Mouse (Mus musculus): ENCODE results near the gene Gmnc.

Gmnc gene

DNA sequence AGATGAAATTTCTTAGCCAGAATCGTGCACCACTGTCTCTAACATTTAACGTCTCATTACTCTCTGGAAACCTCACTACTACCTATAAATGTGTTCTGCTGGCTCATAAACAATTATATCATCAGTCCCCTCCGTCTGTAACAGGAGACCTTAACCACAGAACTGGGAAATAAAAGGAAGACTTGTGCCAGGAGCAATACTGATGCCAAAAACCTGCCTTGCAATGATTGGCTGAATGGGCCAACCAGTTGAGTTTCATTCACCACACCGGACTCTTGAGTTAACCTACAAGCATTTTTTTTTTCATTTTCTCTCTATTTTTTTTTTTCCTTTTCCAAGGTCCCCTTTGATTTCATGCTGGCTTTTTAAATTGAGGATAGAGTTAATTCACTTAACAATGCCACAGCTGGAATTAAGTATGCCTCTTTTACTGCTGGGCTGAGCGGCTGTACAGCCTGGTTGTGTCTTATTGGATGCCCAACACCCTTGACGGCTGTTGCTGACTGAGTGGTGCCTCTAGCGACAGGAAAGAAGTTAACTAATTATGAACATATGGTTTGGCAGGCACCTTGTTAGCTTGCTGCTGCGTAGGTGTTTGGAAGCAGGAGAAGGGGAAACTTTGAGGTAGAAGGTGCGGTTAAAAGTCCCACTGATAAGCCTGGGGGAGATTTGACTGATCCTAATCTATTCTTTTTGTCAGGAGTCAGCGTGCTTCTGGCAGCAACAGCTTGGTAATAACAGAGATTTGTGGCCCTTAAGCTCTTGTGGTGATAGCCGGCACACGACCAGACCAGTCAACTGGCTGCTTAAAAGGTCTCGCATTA is at the start of gene Gmnc:
Gene Gmnc, minus strand, starts transcription at position 176 of the 824 bp plus-strand sequence.
- no peak for DNase-seq (ENCODE audit: low read depth, low spot score)

GRCm38 (mm10) chr16:27027281-27027680 is 35.8 kb upstream of the Gmnc start:
- no peak for DNase-seq (ENCODE audit: low read depth, low spot score)

GRCm38 (mm10) chr16:27026226-27026625 is 34.8 kb upstream of the Gmnc start:
- DNase-seq (ENCODE audit: low read depth, low spot score): no peak

- DNase-seq (ENCODE audit: low read depth, low spot score): no peak
These were observed 31.3 kb upstream of the Gmnc start for GRCm38 (mm10) chr16:27022746-27023145.

GRCm38 (mm10) chr16:27017309-27017708 is 25.9 kb upstream of the Gmnc start:
- DNase-seq (ENCODE audit: low read depth, low spot score): no peak

- DNase-seq (ENCODE audit: low read depth, low spot score): peak; percentile 38
These were observed 11.3 kb upstream of the Gmnc start for GRCm38 (mm10) chr16:27002714-27003113.

DNA sequence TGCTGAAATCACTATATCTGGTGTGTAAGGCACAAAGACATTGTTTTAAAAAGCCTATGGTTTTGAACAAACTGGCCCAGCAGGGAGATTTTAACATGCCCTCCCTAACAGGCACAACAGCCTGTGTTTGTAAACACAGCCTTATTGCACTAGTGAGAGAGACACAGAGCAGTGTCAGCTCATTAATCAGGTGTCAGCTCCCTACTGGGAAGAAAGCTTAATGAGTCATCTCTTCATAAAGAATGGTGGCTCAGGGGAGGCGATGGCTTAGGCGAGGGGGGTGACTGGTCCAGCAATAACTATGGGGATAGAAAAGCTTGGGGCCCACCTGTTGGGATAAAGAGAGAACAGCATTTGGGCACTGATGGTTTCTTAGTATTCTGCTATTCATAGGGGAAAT is 8.1 kb upstream of the Gmnc start:
- DNase-seq (ENCODE audit: low read depth, low spot score): no peak

DNA sequence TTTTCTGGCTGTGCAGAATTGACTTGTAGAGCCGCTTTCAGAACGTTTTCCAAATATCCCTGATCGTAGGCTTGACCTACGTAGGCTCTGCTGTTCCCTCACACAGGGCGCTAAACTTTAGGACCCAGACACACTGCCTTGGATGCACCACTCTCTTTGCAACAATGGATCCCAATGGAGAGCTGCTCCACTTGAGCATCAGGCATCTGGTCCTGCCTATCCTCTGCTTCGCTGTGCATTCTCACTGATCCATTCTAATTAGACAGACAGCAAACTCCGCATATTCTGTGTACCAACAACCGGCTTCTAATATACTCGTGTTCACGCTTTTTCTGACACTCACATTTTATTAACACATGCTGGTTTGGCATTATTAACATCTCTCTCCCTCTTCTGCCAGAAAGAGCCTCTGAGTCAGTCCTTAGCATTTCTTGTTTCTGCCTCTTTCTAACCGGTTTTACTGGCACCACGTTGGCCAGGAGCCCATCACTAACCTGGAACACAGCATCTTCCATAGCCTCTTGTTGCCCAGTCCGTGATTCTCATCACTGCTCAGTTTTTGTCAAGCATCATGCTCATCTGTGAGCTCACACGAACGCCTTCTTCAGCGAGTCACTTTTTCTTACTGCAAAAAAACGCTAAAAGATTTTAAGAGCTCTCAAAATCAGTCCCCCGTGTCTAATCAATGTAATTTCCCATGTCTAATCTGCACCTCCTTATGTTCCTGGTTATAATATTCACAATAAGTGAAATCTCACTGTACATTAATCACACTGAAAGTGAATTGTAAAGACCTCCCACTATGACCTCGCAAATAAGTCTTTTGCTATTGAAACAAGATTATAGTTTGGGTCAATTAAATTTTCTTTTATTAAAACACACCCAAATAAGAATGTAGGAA is 1.8 kb downstream of the Gmnc start:
- DNase-seq (ENCODE audit: low read depth, low spot score): no peak

- no peak for DNase-seq (ENCODE audit: low read depth, low spot score)
These were observed 3.3 kb downstream of the Gmnc start for GRCm38 (mm10) chr16:26988188-26988587.

DNA sequence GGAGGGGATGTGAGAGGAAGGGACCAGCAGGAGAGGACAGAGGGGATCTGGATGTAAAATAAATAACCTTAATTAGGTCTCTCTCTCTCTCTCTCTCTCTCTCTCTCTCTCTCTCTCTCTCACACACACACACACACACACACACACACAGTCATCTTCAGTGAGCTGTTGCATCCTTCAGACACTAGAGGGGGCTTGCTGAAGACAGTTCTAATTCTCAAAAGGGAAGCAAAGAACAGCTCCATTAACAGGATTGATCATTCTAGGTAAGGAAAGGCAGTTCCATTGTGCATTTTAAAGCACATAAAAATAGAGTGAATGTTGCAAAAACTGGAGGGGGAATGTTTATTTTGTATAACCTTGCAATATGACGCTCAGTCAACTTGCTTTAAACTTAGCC is 5.7 kb downstream of the Gmnc start:
- peak; percentile 44 for DNase-seq (ENCODE audit: low read depth, low spot score)

DNA sequence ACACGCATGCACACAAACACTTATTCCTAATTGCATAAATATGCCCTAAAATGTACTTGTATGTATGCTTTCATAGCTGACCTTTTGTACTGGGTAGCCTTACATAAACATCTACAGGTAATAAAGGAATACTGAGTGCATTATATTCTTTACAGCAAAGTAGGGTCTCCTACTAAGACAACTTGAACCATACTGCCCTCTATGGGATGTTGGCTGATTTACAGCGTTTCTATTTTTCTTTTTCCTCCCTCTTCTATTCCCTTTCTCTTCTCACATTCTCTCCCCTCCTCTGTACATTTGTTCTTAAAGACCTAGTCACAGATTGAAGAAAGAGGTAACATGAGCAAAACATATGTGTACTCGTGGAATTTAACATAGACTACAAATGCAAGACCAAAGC is 9.3 kb downstream of the Gmnc start:
- DNase-seq (ENCODE audit: low read depth, low spot score): peak; percentile 35

DNA sequence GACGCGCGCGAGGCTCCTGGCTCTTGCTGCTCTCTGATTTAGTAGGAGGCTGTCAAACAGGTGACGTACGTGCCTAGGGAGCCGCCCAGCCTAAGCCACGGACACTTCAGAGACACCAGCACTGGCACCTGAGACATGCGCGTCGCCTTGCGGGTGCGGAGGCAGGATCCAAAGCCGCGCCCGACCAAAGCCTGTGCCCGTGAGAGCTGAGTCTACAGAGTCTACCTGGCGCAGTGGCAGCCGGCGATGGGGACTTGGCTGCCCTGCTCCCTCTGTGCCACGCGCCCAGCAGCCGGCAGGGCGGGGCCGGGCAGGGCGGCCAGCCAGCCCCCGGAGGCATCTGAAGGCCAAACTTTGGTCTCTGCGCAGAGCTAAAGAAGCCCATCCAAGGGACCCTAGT is 23.5 kb downstream of the Gmnc start:
- peak; percentile 52 for DNase-seq (ENCODE audit: low read depth, low spot score)

DNA sequence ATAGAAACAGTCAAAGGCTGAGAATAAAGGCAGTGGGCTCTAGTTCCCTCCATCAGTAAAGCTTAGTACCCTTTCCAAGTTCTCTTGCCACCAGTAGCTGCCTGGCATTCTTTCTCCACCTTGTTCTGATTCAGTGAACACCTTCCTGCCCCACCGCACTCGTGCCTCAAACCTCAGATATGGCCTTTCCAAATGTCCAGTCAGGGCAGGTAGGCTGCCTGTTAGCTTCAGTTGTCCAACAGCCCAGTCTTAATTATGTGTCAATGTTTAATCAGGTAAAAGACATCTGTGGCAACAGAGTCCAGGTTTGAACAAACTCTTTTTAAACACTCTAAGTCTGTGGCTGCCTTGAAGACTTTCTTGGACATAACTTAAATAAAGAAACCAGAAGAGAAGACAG is 24.6 kb downstream of the Gmnc start:
- no peak for DNase-seq (ENCODE audit: low read depth, low spot score)

DNA sequence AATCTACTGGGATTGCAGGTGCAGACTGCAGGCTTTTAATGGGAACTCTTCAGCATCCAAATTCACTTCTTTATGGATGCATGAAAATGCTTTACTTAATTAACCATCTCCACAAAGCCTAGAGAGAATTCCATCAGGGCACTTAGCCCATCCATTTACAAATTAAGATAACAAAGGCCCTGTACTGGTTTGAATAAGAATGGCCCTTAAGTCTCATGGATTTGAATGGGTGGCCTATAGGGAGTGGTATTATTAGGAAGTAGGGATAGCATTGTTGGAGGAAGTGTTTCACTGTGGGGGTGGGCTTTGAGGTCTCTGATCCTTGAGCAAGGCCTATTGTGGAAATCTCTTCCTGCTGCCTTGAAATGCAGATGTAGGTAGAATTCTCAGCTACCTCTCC is 29.5 kb downstream of the Gmnc start:
- peak; percentile 98 for DNase-seq (ENCODE audit: low read depth, low spot score)

DNA sequence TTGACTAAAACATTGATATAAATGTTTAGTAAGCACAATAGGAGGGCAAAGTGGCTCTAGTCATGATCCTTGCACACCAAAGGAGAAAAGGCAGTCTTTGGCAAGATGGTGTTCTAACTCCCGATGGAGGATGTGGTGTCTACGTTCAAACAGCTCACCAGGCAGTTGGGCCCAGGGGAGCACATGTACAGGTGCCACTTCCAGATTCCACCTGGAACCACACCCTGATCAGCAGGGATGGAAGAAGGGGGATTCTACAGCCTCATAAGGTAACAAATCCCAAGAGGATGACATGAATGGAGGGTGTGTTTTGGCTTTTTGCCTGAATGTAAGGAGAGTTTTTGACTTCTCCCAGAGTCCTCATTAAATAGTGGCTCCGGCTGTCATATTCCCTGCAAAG is 39.9 kb downstream of the Gmnc start:
- no peak for DNase-seq (ENCODE audit: low read depth, low spot score)

DNA sequence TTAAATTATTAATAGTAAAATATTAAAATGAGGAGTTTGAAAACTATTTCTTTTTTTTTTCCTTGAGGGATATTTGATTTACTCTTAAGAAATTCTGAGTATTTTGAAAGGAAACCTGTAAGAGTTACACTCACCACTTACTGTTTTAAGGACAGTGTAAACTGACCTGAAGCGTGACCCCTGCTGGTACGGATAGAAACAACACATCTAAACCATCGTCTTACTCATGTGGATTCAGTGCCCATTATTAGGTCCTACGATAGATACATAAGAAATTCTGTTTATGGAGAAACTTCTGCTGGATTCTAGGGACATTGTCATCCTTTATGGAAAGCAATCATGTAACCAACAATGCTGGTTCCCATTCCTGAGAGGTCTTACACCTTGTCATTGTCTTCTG is 41.2 kb downstream of the Gmnc start:
- peak; percentile 60 for DNase-seq (ENCODE audit: low read depth, low spot score)

DNA sequence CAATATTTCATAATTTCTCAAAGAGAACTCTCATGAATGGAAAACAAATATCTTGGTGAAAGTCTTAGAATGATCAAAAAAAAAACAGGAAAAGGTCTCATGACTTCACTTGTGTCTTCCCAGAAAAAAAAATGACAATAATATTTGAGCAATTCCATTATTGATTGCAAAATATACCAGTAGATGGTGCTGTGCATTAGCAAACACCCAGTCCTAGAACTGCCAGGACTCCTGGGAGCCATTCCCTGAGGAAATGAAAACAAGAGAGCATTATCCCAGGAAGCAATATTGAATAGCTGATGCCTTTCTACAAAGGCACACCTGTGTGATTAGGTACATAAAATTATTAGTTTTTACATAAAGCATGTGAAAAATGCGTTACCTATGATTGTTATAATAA is 87.5 kb downstream of the Gmnc start:
- DNase-seq (ENCODE audit: low read depth, low spot score): peak; percentile 3

- DNase-seq (ENCODE audit: low read depth, low spot score): no peak
These were observed 90.0 kb downstream of the Gmnc start for GRCm38 (mm10) chr16:26901471-26901870.

- DNase-seq (ENCODE audit: low read depth, low spot score): no peak
These were observed 105.1 kb downstream of the Gmnc start for GRCm38 (mm10) chr16:26886337-26886736.

- DNase-seq (ENCODE audit: low read depth, low spot score): no peak
These were observed 114.6 kb downstream of the Gmnc start for GRCm38 (mm10) chr16:26876885-26877284.

Measured in ES-CJ7 (cell line).